In genomic region chr15:79951226-79951625, GRCm38 (mm10) we compare ENCODE assay signal across 8 mouse cellular contexts. TPM values are rescaled to one million over a fixed set of nuclear protein-coding genes. Genes with fewer than 3 reads are reported as not detected.
DNase-seq lines count a peak whose midpoint lies in the region; ATAC-seq and TF ChIP-seq lines count a peak whose summit lies in the region.

No protein-coding gene starts in this region.

- H3K27ac ChIP-seq in heart, adult 2 months = peak overlapping the region; percentile 80
- H3K27ac ChIP-seq in lung, postnatal 0 days (ENCODE audit: low read length) = peak overlapping the region; percentile 81
- H3K27ac ChIP-seq in limb, embryonic 10.5 days = peak overlapping the region; percentile 87
- H3K27ac ChIP-seq in stomach, embryonic 16.5 days (ENCODE audit: low read length) = peak overlapping the region; percentile 64

- H3K36me3 ChIP-seq in heart, adult 2 months (ENCODE audit: control insufficient read depth, insufficient read depth, low read length) = no peaks in the 10 kb centered on the region
- H3K36me3 ChIP-seq in lung, postnatal 0 days (ENCODE audit: insufficient read depth, low read length) = no peaks in the 10 kb centered on the region
- H3K36me3 ChIP-seq in limb, embryonic 10.5 days = no peaks in the 10 kb centered on the region
- no peaks in the 10 kb centered on the region for H3K36me3 ChIP-seq in stomach, embryonic 16.5 days (ENCODE audit: control insufficient read depth, insufficient read depth, low read length)

- intact Hi-C loops in heart, adult 2 months (cut with DNase I) = loop anchor here (2.0 kb wide), 1 partner anchor 60 kb away; no protein-coding TSS in a partner anchor
- intact Hi-C loops in heart, postnatal 36 days (cut with DNase I) = loop anchor here (2.0 kb wide), 1 partner anchor 62 kb away; no protein-coding TSS in a partner anchor

- ATAC-seq in lung, postnatal 0 days = no peak
- ATAC-seq in stomach, embryonic 16.5 days (ENCODE audit: insufficient read depth, low FRiP score) = no peak

- no peak overlapping the region for H3K4me2 ChIP-seq in lung, postnatal 0 days (replicated peaks; ENCODE audit: low read depth, low read length)
- H3K4me2 ChIP-seq in stomach, embryonic 16.5 days (ENCODE audit: low read depth, low read length) = no peak overlapping the region

- H3K9me3 ChIP-seq in lung, postnatal 0 days (ENCODE audit: low read length) = no peaks in the 10 kb centered on the region
- H3K9me3 ChIP-seq in limb, embryonic 10.5 days (replicated peaks) = no peaks in the 10 kb centered on the region
- no peaks in the 10 kb centered on the region for H3K9me3 ChIP-seq in stomach, embryonic 16.5 days (replicated peaks; ENCODE audit: control insufficient read depth, low read length)

- no peak for TF ChIP-seq CTCF in heart, adult 2 months (IDR thresholded peaks at IDR 0.05)
- TF ChIP-seq CTCF in lung, postnatal 0 days (IDR thresholded peaks at IDR 0.05) = no peak
- no peak for TF ChIP-seq CTCF in lung, adult 2 months (IDR thresholded peaks at IDR 0.05; ENCODE audit: insufficient read depth, low read length)

- H3K27me3 ChIP-seq in heart, adult 2 months (ENCODE audit: control insufficient read depth, insufficient read depth, low read length) = no peaks in the 10 kb centered on the region
- no peaks in the 10 kb centered on the region for H3K27me3 ChIP-seq in lung, postnatal 0 days (replicated peaks; ENCODE audit: insufficient read depth, low read length)
- no peaks in the 10 kb centered on the region for H3K27me3 ChIP-seq in limb, embryonic 10.5 days (ENCODE audit: low read depth, poor library complexity, severe bottlenecking)
- H3K27me3 ChIP-seq in stomach, embryonic 16.5 days (ENCODE audit: control insufficient read depth, insufficient read depth, low read length) = no peaks in the 10 kb centered on the region

- H3K9ac ChIP-seq in heart, adult 2 months (ENCODE audit: low read depth, low read length) = no peak overlapping the region
- no peak overlapping the region for H3K9ac ChIP-seq in lung, postnatal 0 days (replicated peaks; ENCODE audit: low read depth)
- no peak overlapping the region for H3K9ac ChIP-seq in stomach, embryonic 16.5 days (ENCODE audit: low read length)

- no peak for TF ChIP-seq POLR2A in heart, adult 2 months (IDR thresholded peaks at IDR 0.05; ENCODE audit: insufficient read depth, low read depth, low read length)
- no peak for TF ChIP-seq POLR2A in lung, adult 2 months (IDR thresholded peaks at IDR 0.05; ENCODE audit: borderline replicate concordance, extremely low read depth, low read depth, low read length)

- no peak for DNase-seq in heart, adult 2 months
- DNase-seq in heart, postnatal 36 days = no peak
- no peak for DNase-seq in lung, postnatal 0 days (ENCODE audit: low spot score)
- DNase-seq in lung, adult 2 months = no peak
- no peak for DNase-seq in limb, embryonic 10.5 days (ENCODE audit: low spot score)
- DNase-seq in frontal cortex, postnatal 36 days (ENCODE audit: low spot score in 2 of 2) = no peak
- no peak for DNase-seq in retina, embryonic 14.5 days (ENCODE audit: low spot score)

- peaks cover 20% of the 10 kb centered on the region for H3K4me1 ChIP-seq in heart, adult 2 months (ENCODE audit: control insufficient read depth, insufficient read depth, low read length)
- peaks cover 13% of the 10 kb centered on the region for H3K4me1 ChIP-seq in lung, postnatal 0 days (ENCODE audit: insufficient read depth, low read depth, low read length)
- H3K4me1 ChIP-seq in lung, adult 2 months (ENCODE audit: control insufficient read depth, insufficient read depth, low read length) = peaks cover 23% of the 10 kb centered on the region
- H3K4me1 ChIP-seq in limb, embryonic 10.5 days = peaks cover 45% of the 10 kb centered on the region
- H3K4me1 ChIP-seq in stomach, embryonic 16.5 days (ENCODE audit: control insufficient read depth, insufficient read depth, low read length) = peaks cover 22% of the 10 kb centered on the region

- no peak for TF ChIP-seq EP300 in heart, adult 2 months (IDR thresholded peaks at IDR 0.05; ENCODE audit: insufficient read depth, low read depth, low read length)
- TF ChIP-seq EP300 in lung, postnatal 0 days (IDR thresholded peaks at IDR 0.05) = no peak

- H3K4me3 ChIP-seq in heart, adult 2 months = no peak overlapping the region
- H3K4me3 ChIP-seq in lung, postnatal 0 days (ENCODE audit: low read depth, low read length) = no peak overlapping the region
- H3K4me3 ChIP-seq in lung, adult 2 months (replicated peaks; ENCODE audit: extremely low read depth, low read depth, low read length) = no peak overlapping the region
- peak overlapping the region; percentile 37; the same call in 1 of the 2 replicates for H3K4me3 ChIP-seq in limb, embryonic 10.5 days
- no peak overlapping the region for H3K4me3 ChIP-seq in stomach, embryonic 16.5 days (replicated peaks; ENCODE audit: low read length)

- 77% methylated on average over 6 of the region's 6 CpGs for WGBS in heart, adult 2 months
- 56% methylated on average over 6 of the region's 6 CpGs for WGBS in lung, postnatal 0 days
- WGBS in lung, adult 2 months = 78% methylated on average over 6 of the region's 6 CpGs
- WGBS in limb, embryonic 10.5 days = 70% methylated on average over 6 of the region's 6 CpGs
- 66% methylated on average over 6 of the region's 6 CpGs for WGBS in stomach, embryonic 16.5 days

- H3K79me2 ChIP-seq in heart, adult 2 months (replicated peaks; ENCODE audit: control insufficient read depth, insufficient read depth, low read length) = no peaks in the 10 kb centered on the region

RNA-seq across cellular contexts. Expression of gene Cbx7, which starts 19.7 kb away (rescaled TPM):
- 10 to 100 TPM; 18.9 to 21.7 TPM for total RNA-seq in heart, adult 2 months (2021)
- 21.4 and 31.6 TPM in 2 replicates for polyA plus RNA-seq in heart, adult 2 months (2012; rRNA removed)
- 10 to 100 TPM; 13.2 to 16.6 TPM for total RNA-seq in heart, postnatal 36 days (2021)
- 4.1 and 4.5 TPM in 2 replicates for polyA plus RNA-seq in lung, postnatal 0 days (2015; fragmentation: Nextera tagmentation; extraction: Ambion mirVana)
- 72.5 and 75.9 TPM in 2 replicates for polyA plus RNA-seq in lung, adult 2 months (2012; rRNA removed)
- polyA plus RNA-seq in limb, embryonic 10.5 days (2016; fragmentation: Nextera tagmentation; extraction: Ambion mirVana) = 1.1 and 1.3 TPM in 2 replicates
- polyA plus RNA-seq in stomach, embryonic 16.5 days (2015; fragmentation: Nextera tagmentation; extraction: Ambion mirVana) = 5.7 and 6.9 TPM in 2 replicates

RNA-seq across cellular contexts. Expression of gene Apobec3, which starts 59.8 kb away (rescaled TPM):
- 1 to 10 TPM; 6.8 to 7.1 TPM for total RNA-seq in heart, adult 2 months (2021)
- polyA plus RNA-seq in heart, adult 2 months (2012; rRNA removed) = 13.9 and 16.3 TPM in 2 replicates
- 1 to 10 TPM; 7.7 to 7.8 TPM for total RNA-seq in heart, postnatal 36 days (2021)
- 24.8 and 29.5 TPM in 2 replicates for polyA plus RNA-seq in lung, postnatal 0 days (2015; fragmentation: Nextera tagmentation; extraction: Ambion mirVana)
- polyA plus RNA-seq in lung, adult 2 months (2012; rRNA removed) = 29.7 and 36.7 TPM in 2 replicates
- polyA plus RNA-seq in limb, embryonic 10.5 days (2016; fragmentation: Nextera tagmentation; extraction: Ambion mirVana) = 5.9 and 9.4 TPM in 2 replicates
- polyA plus RNA-seq in stomach, embryonic 16.5 days (2015; fragmentation: Nextera tagmentation; extraction: Ambion mirVana) = 31.5 and 31.9 TPM in 2 replicates
